Mouse (Mus musculus): ENCODE data around the gene Lss.

- TF ChIP-seq EP300 (IDR thresholded peaks at IDR 0.05) (no peak), CTCF (IDR thresholded peaks at IDR 0.05) (no peak)
Observed at GRCm38 (mm10) chr10:76576920-76577319, 45.5 kb downstream of the Lss start.
